Comparison of ENCODE assay signal across 8 mouse cellular contexts in the genomic region with DNA sequence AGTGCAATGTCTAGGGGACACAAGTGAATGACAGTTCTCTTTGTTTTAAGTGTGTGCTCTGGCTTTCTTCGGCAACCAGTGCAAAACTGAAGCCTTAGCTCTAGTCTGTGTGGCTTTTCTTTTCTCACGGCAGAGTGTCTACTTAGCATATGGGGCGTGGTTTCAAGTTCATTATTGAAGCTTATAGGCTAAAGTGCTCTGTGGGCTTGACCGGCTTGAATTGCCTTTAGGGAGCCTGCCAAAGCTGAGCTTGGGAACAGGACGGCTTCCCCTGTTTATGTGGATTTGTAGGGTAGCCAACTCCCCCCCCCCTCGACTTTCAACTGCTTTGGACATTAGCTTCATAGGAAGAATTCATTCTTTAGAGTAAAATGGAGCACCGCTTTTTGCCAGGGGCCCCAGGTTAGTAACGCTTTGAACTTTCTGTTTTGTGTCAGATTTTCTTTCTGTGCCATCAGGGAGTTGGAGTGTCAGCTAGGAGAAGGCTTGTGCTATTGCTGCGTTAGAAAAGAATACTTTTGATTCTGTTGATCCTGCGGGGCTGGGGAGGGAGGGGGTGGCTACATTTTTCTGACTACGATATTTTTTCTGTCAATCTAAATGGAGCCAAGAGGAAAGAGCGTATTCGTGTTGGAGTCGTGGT. TPM values are rescaled to one million over a fixed set of nuclear protein-coding genes. Genes with fewer than 3 reads are reported as not detected.
DNase-seq lines count a peak whose midpoint lies in the region; ATAC-seq and TF ChIP-seq lines count a peak whose summit lies in the region.

No protein-coding gene starts in this region.

- DNase-seq in 3T3-L1 (ENCODE audit: low read depth, low spot score), result peak; percentile 86
- DNase-seq in adrenal gland, adult 2 months, result peak; percentile 78
- peak; percentile 76 for DNase-seq in fat pad, adult 2 months (ENCODE audit: extremely low read depth, low read depth, low spot score)
- DNase-seq in liver, embryonic 11.5 days (ENCODE audit: low spot score), result no peak

- ATAC-seq in heart, embryonic 12.5 days (ENCODE audit: insufficient number of reproducible peaks, low FRiP score), result peak; percentile 90
- peak; percentile 88 for ATAC-seq in kidney, embryonic 14.5 days (ENCODE audit: low FRiP score, low TSS enrichment)
- ATAC-seq in liver, embryonic 11.5 days (replicated peaks; ENCODE audit: low FRiP score), result peak; percentile 83
- peak; percentile 70; the same call in 1 of the 2 replicates for ATAC-seq in monocyte, adult 5-6 weeks (replicated peaks; ENCODE audit: insufficient number of reproducible peaks, low FRiP score, low TSS enrichment, poor library complexity, severe bottlenecking)

- peak overlapping the region; percentile 47 for H3K4me3 ChIP-seq in heart, embryonic 12.5 days
- H3K4me3 ChIP-seq in kidney, embryonic 14.5 days (ENCODE audit: low read length), result peak overlapping the region; percentile 22; the same call in 1 of the 2 replicates
- peak overlapping the region; percentile 22 for H3K4me3 ChIP-seq in liver, embryonic 11.5 days (ENCODE audit: low read depth, low read length)
- H3K4me3 ChIP-seq in testis, adult 2 months (ENCODE audit: control insufficient read depth, low read depth, low read length), result peak overlapping the region; percentile 14; the same call in 1 of the 2 replicates

- peaks cover 25% of the 10 kb centered on the region for H3K4me1 ChIP-seq in heart, embryonic 12.5 days (replicated peaks)
- peaks cover 5% of the 10 kb centered on the region; the same call in 1 of the 2 replicates for H3K4me1 ChIP-seq in kidney, embryonic 14.5 days (ENCODE audit: control insufficient read depth, insufficient read depth, low read length)
- peaks cover 5% of the 10 kb centered on the region; the same call in 1 of the 2 replicates for H3K4me1 ChIP-seq in liver, embryonic 11.5 days (replicated peaks; ENCODE audit: control insufficient read depth, insufficient read depth, low read length)
- H3K4me1 ChIP-seq in testis, adult 2 months (ENCODE audit: control insufficient read depth, insufficient read depth, low read length), result no peaks in the 10 kb centered on the region

- TF ChIP-seq CTCF in testis, adult 2 months (IDR thresholded peaks at IDR 0.05; ENCODE audit: control insufficient read depth, insufficient read depth, insufficient replicate concordance, low read depth, low read length), result no peak

- no peaks in the 10 kb centered on the region; the same call in 1 of the 2 replicates for H3K36me3 ChIP-seq in heart, embryonic 12.5 days
- no peaks in the 10 kb centered on the region for H3K36me3 ChIP-seq in kidney, embryonic 14.5 days (ENCODE audit: control insufficient read depth, insufficient read depth, low read length)
- no peaks in the 10 kb centered on the region for H3K36me3 ChIP-seq in liver, embryonic 11.5 days (ENCODE audit: control insufficient read depth, insufficient read depth, low read length)
- no peaks in the 10 kb centered on the region for H3K36me3 ChIP-seq in testis, adult 2 months (ENCODE audit: control insufficient read depth, insufficient read depth, low read length)

- WGBS in heart, embryonic 12.5 days, result 16% methylated on average over 14 of the region's 14 CpGs
- WGBS in kidney, embryonic 14.5 days, result 14% methylated on average over 14 of the region's 14 CpGs
- 16% methylated on average over 14 of the region's 14 CpGs for WGBS in liver, embryonic 11.5 days

- TF ChIP-seq POLR2A in testis, adult 2 months (IDR thresholded peaks at IDR 0.05; ENCODE audit: control insufficient read depth, low read depth, low read length), result no peak

- peak overlapping the region; percentile 68 for H3K9ac ChIP-seq in heart, embryonic 12.5 days
- peak overlapping the region; percentile 2; the same call in 1 of the 2 replicates for H3K9ac ChIP-seq in kidney, embryonic 14.5 days (ENCODE audit: low read depth, low read length)
- H3K9ac ChIP-seq in liver, embryonic 11.5 days (ENCODE audit: low read depth, low read length), result no peak overlapping the region

- H3K27ac ChIP-seq in heart, embryonic 12.5 days (ENCODE audit: poor library complexity, severe bottlenecking), result peak overlapping the region; percentile 72
- 0 out of 2 replicates have a peak overlapping the region, but pooled peaks have one; percentile 8 for H3K27ac ChIP-seq in kidney, embryonic 14.5 days (ENCODE audit: low read depth, low read length)
- no peak overlapping the region for H3K27ac ChIP-seq in liver, embryonic 11.5 days (ENCODE audit: low read depth, low read length)
- H3K27ac ChIP-seq in testis, adult 2 months (ENCODE audit: control insufficient read depth, insufficient read depth, low read depth, low read length), result no peak overlapping the region; the same call in 1 of the 2 replicates

- H3K4me2 ChIP-seq in heart, embryonic 12.5 days, result peak overlapping the region; percentile 67
- peak overlapping the region; percentile 45 for H3K4me2 ChIP-seq in kidney, embryonic 14.5 days (replicated peaks; ENCODE audit: low read depth, low read length)
- peak overlapping the region; percentile 51 for H3K4me2 ChIP-seq in liver, embryonic 11.5 days

- H3K27me3 ChIP-seq in heart, embryonic 12.5 days (replicated peaks), result no peaks in the 10 kb centered on the region
- H3K27me3 ChIP-seq in kidney, embryonic 14.5 days (ENCODE audit: control insufficient read depth, insufficient read depth, low read length), result no peaks in the 10 kb centered on the region
- no peaks in the 10 kb centered on the region for H3K27me3 ChIP-seq in liver, embryonic 11.5 days (replicated peaks; ENCODE audit: control insufficient read depth, insufficient read depth, low read length)
- no peaks in the 10 kb centered on the region for H3K27me3 ChIP-seq in testis, adult 2 months (ENCODE audit: control insufficient read depth, insufficient read depth, low read length)

- H3K9me3 ChIP-seq in heart, embryonic 12.5 days (replicated peaks), result no peaks in the 10 kb centered on the region
- no peaks in the 10 kb centered on the region for H3K9me3 ChIP-seq in kidney, embryonic 14.5 days (ENCODE audit: control insufficient read depth, low read length)
- H3K9me3 ChIP-seq in liver, embryonic 11.5 days (ENCODE audit: control insufficient read depth, low read length), result no peaks in the 10 kb centered on the region

RNA-seq across cellular contexts. Expression of a gene that starts 45.6 kb away (rescaled TPM):
- total RNA-seq in adrenal gland, adult 2 months (2021), result 1 to 10 TPM; 5.8 to 6.7 TPM
- polyA plus RNA-seq in adrenal gland, adult 2 months (2012; rRNA removed), result 0.51 and 0.68 TPM in 2 replicates
- polyA plus RNA-seq in heart, embryonic 12.5 days (2016; fragmentation: Nextera tagmentation; extraction: Ambion mirVana), result 7.6 and 8.1 TPM in 2 replicates
- polyA plus RNA-seq in kidney, embryonic 14.5 days (2014; fragmentation: Nextera tagmentation; extraction: Ambion mirVana), result 2.9 and 4.8 TPM in 2 replicates
- 3.5 and 4.9 TPM in 2 replicates for polyA plus RNA-seq in liver, embryonic 11.5 days (2014; fragmentation: Nextera tagmentation; extraction: Ambion mirVana)
- 12.1 to 16.6 TPM (median 15.1 TPM) in 3 replicates for total RNA-seq in monocyte, adult 5-6 weeks (2017)
- polyA plus RNA-seq in testis, adult 2 months (2012; rRNA removed), result 0.93 and 1.0 TPM in 2 replicates

Comparison
In these comparisons a context has a peak if more than half of its experiments do, and no peak if none do; other contexts are left out.
1. H3K27ac ChIP-seq: peak in heart, embryonic 12.5 days (single experiment) and kidney, embryonic 14.5 days (single experiment); none in liver, embryonic 11.5 days (single experiment) and testis, adult 2 months (single experiment).
2. Peak in every context shown above with its lines, with median percentiles within 50 percentile points of each other: ATAC-seq, H3K4me2 ChIP-seq and H3K4me3 ChIP-seq.